Mouse (Mus musculus): Measurements from ENCODE around the gene Trmt13.

Gene Trmt13

DNA sequence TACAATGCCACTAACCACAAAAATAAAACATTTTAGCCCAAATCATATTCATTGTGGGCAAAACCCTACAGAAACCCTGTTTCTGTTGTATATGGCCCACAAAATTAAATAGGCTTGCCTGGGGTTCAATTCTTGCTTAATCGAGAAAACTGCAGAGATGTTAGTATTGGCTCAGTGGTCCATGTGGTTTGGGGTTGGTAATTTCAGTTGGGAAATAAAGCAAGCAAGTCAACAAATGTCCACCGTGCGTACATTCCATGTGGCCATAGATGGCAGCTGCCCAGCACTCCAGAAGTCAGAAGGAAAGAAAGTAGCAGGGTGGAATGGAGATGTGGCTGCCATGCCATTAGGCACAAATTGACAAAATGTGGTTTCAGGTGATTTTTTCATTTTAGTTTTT, 18.6 kb upstream of the Trmt13 start:
- DNase-seq, result no peak

DNA sequence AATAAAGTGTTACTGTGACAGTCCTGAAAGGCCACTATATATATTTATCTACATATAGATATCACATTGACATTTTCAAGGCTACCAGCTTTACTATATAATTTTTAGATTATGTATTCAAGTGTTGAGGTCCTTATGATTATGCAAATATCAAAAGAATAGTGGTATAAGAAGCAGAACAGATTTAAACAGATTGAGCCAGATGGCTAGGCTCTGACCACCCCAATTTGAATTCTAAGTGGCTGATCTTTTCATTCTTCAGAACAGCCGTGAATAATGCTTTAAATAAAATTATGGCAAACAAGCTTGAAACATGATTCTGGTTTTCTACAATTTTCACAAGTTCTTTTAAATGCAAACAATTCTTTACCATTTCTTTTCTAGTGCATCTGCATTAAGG, 17.1 kb upstream of the Trmt13 start:
- DNase-seq, result no peak

- no peak for DNase-seq
These were observed 8.3 kb upstream of the Trmt13 start for GRCm38 (mm10) chr3:116622641-116623040.

DNA sequence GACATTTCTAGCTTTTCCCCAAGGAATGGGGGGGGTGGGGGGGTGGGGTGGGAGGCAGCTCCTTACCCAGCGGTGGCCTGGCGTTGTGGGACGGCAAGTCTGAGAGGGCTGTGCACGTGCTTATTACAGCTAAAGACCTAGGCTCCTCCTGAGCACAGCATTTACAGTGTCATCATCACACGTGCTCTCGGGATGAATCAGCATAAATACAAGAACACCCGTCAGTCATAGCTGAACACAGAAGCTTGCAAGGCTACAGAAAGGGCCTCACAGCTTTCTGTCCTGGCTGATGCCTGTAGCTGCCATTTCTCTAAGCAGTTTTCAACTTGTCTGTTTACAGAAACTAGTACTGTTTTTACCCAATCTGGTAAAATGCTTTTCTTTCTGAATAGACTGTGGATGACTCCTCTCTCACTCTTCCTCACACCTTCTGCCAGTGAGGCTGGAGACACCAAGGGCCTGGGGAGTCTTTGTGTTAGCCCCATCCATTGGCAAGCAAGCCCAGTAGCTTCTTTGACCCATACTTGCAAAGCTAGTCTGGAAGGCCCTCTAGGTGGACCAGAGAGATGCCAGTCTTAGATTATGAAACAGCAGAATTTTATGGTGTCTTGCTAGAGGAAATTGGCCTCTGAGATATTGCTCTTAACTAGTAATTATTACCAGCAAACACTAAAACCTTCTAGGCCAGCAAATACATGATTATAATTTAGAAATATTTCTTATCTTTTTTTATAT, 6.4 kb upstream of the Trmt13 start:
- no peak for DNase-seq

- no peak for DNase-seq
These were observed 4.5 kb upstream of the Trmt13 start for GRCm38 (mm10) chr3:116618855-116619254.

DNA sequence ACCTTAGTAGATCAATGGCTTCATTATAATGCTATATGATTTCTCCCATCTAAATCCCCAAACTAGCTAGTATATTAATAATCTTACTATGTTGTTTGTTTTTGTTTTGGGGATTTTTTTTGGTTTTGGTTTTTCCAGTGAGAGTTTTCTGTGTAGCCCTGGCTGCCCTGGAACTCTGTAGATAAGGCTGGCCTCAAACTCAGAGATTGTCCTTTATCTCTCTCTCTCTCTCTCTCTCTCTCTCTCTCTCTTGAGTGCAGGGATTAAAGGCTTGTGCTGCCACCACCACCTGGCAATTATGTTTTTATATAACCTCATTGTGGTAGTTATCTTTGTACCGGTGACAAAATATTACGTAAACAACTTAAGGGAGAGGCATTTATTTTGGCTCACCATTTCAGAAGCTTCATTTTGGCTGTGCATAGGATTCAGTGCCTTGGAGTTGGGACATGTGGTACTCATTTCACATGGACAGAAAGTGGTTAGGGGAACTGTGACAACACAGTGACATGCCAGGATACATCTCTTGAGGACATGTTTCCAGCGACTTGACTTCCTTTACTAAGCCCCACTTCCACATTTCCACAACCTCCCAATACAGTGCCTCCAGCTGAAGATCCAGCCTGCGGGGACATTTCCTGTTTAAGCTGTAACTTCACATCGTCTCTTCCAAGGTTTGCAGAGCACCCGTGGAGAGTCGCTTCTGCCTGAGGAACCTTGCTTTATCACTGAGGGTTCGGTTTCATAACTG, 1.1 kb upstream of the Trmt13 start:
- no peak for DNase-seq

GRCm38 (mm10) chr3:116604570-116604969, 9.8 kb downstream of the Trmt13 start:
- no peak for DNase-seq

GRCm38 (mm10) chr3:116601781-116602180, 12.6 kb downstream of the Trmt13 start:
- no peak for DNase-seq

- no peak for DNase-seq
These were observed 13.4 kb downstream of the Trmt13 start for GRCm38 (mm10) chr3:116601005-116601404.

DNA sequence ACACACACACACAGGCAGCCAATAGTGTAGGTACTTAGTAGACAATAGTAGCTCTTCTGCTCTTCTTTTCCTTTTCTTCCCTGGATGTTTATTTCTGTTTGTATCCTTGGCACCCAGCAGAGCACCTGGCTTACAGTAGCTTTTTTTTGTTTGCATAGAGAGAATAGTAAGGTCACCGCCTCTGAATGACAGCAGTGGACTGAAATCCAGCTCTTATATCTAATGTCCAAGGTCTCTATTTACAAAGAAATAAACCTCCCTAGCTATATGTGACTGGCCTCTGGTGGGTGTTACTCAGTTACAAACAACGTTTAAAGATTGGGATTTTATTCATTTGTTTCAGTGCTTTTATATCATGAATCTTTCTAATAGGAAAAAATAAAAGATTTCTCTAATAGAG, 14.7 kb downstream of the Trmt13 start:
- no peak for DNase-seq

- DNase-seq, result no peak
These were observed 18.8 kb downstream of the Trmt13 start for GRCm38 (mm10) chr3:116595603-116595991.

GRCm38 (mm10) chr3:116594728-116595602, 19.4 kb downstream of the Trmt13 start, which contains the start of gene Sass6:
Gene Sass6, plus strand, starts transcription at chr3:116594982.
- DNase-seq, result peak; percentile 97

- no peak for DNase-seq
These were observed 20.2 kb downstream of the Trmt13 start for GRCm38 (mm10) chr3:116594076-116594727.

GRCm38 (mm10) chr3:116582201-116582600, 32.2 kb downstream of the Trmt13 start:
- no peak for DNase-seq

- no peak for DNase-seq
These were observed 37.1 kb downstream of the Trmt13 start for GRCm38 (mm10) chr3:116577286-116577685.

GRCm38 (mm10) chr3:116570628-116571027, 43.8 kb downstream of the Trmt13 start:
- no peak for DNase-seq

GRCm38 (mm10) chr3:116563095-116563492, 51.3 kb downstream of the Trmt13 start:
- DNase-seq, result no peak

- DNase-seq, result no peak
These were observed 51.8 kb downstream of the Trmt13 start, which contains the start of gene Lrrc39 for GRCm38 (mm10) chr3:116562408-116563094. Gene Lrrc39, plus strand, starts transcription at chr3:116562973.

DNA sequence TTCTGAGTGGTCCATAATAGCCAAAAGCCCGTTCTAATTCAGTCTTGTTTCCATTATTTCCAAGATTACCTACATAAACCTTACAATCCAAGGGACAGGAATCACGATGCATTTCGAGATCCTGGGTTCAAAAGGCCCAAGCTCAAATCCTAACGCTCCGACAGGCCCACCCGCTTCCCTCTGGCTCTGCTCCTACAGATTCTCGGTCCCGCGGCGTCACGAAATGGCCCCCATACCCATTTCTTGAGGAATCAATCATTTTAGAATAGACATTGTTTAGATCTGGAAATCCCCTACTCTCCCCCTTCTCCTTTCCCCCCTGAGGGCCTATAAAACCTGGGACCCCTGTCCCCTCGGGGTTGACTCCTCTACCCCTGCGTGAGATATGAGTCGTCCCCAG, 53.1 kb downstream of the Trmt13 start:
- DNase-seq, result peak; percentile 17

DNA sequence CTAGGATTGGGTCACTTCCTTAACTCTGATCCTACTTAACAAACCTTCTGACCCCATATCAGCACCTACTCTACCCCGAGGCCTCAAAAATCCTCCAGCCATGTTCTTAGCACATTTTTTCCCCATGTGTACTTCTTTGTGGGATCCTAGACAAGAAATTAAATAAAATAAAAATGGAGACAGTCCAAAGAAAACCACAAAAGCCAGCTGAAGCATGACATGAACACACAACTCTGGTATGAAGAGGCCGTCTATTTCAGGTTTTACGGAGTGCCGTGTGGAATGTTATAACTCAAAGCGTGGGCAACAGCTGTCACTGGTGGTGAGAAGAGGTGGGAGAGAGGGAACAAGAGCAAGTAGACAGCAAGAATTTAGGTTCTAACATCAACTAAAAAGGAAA, 63.0 kb downstream of the Trmt13 start:
- DNase-seq, result no peak

DNA sequence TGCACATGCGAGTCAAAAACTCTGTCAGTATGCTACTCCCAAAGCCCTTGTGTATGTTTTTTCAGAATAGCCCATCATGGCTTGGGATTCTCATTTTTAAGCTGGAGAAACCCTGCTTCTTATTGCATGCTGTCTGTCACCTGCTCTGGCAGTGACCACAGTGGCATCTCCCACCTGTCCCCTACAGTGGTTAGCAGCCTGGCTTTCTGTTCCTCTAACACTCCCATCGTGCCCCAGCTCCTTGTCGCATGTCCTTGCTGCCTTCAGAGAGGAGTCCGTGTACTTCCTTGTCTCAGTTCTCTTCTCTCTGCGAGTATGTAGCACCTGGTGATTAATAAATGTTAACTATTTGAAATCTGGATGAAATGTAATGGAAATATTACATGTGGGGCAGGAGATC, 67.0 kb downstream of the Trmt13 start:
- DNase-seq, result no peak

GRCm38 (mm10) chr3:116542532-116542931, 71.9 kb downstream of the Trmt13 start:
- DNase-seq, result no peak
